Mouse (Mus musculus): ENCODE results near the gene Ank2.

- no peak for TF ChIP-seq POLR2A (IDR thresholded peaks at IDR 0.05; ENCODE audit: low read depth, low read length)
- no peak for TF ChIP-seq CTCF (conservative IDR thresholded peaks at IDR 0.05; ENCODE audit: insufficient read depth, insufficient read length, low read depth, low read length)
Observed at GRCm38 (mm10) chr3:126982814-126983213, 516.3 kb downstream of the Ank2 start.

Measured in kidney, adult 2 months (tissue).